Mouse (Mus musculus) frontal cortex, postnatal 10 days (tissue): ENCODE measurements around the gene Nectin1.

Experiments used
- DNase-seq, 2 experiments: peaks; one replicate each; pipeline ENCODE4 v3.0.0; 2022; ENCODE audit warnings: low spot score in 2 of 2, mixed read lengths in 1 of 2

Gene Nectin1

GRCm38 (mm10) chr9:43741277-43741676 lies 2.5 kb upstream of the Nectin1 start:
- no peak for DNase-seq

DNA sequence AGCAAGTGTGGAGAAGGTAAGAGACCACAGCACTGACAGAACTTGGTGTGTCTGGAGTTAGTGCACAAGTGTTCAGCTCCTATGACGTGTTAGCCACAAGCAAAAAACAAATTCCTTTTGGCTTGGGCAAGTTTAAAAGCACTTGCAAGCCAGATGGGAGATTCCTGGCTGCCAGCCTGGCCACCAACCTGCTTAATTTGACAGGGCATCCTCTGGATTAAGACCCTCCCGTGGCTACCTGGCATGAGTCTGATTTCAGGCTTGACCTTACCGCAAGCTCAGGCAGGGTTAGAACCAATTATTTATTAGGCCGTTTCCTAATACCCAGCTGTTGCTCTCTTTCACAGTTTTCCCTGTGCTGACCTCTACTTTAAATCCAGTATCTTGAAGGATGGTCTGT lies 1.7 kb upstream of the Nectin1 start:
- DNase-seq: no peak

DNA sequence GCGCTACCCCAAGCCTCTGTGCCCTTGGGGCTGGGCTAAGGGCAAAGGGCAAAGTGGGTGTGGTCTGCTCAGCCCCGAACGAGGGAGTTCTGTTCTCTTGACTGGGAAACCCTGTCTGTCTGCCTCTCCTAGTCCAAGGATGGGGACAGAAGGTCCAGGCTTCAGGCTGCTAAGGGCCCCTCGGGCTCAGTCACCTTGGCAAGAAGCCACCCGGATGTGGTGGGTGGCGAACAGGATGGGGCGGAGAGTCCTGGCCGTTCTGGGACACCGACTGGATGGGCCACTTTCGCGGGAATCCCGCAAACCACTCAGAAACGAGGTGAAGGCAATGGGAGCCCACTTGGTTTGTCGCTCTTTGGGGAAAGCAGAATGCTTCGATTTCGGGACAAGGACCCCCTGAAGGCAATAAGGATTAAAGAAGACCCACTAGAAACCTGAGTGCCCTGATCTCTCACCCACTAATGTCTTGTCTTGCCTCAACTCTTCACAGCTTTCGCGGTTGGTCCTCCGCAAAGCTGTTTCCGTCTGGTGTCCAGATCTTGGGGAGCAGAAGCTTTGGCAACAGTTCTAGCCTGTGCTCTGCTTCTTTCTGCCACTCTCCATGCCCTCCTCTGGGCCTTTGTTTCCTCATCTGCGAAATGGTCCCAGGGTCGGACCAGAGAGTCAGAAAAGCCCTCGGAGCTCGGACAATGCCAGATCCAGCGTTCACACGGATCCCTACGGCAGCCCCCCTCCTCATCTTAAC lies 710 bp upstream of the Nectin1 start:
- peak in 1 of 2 experiments; percentile 51 for DNase-seq

DNA sequence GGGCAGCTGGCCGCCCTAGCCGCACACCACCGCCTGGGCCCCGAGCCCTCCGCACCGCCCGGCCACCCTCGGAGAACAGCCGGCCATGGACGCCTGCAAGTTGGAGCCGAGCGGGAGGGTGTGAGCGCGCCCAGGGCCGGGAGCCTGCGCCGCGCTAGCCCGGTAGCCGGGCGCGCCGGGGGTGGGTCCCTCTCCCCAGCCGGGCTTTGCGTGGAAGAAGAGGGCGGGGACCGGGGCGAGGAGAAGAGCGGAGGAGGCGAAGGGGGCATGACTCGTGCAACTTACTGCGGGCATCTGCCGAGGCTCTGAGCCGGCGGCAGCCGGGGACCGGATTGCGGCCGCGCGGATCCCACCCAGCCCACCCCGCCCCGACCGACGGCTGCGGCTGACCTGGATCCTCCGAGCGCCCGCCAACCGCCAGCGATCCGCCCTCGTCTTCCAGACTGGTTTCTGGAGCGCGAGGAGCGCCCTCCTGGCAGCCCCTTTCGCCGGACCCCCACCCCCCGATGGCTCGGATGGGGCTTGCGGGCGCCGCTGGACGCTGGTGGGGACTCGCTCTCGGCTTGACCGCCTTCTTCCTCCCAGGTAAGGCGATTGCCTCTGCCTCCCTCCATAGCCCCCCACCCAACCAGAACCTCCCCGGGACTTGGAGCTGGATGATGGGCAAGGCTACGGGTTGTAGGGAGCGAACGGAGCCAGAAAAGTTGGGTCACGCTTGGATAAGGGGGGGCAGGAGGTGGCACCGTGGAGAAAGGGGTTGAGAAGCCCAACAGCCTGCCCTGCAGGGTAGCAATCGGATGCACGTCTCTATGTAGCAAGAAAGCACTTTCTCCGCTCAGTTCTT lies 576 bp downstream of the Nectin1 start:
- no peak for DNase-seq

GRCm38 (mm10) chr9:43745051-43745792 lies 1.4 kb downstream of the Nectin1 start:
- peak in 1 of 2 experiments; percentile 47 for DNase-seq

- DNase-seq: peak in 1 of 2 experiments; percentile 12
These were observed 2.3 kb downstream of the Nectin1 start for GRCm38 (mm10) chr9:43745951-43746703.

GRCm38 (mm10) chr9:43747710-43748109 lies 3.9 kb downstream of the Nectin1 start:
- no peak for DNase-seq

GRCm38 (mm10) chr9:43748519-43748918 lies 4.7 kb downstream of the Nectin1 start:
- no peak for DNase-seq

GRCm38 (mm10) chr9:43750053-43750452 lies 6.3 kb downstream of the Nectin1 start:
- DNase-seq: no peak

DNA sequence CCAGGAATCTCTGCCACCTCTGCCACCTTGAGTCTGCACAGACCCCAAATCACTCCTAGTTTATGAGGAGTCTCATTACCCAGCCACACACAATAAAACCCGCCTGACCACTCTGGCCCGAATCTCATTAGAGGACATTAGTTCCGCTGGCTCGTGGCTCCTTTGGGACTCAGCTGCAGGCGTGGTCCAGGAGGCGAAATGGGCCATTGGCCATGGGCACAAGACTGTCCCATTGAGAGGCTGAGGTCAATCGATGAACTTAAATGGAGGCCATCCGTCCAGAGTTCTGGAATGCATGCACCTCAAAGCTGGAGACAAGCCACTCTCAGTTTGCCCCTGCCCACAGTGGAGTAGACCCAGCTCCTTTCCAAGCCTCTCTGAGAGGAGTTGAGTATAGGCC lies 7.3 kb downstream of the Nectin1 start:
- no peak for DNase-seq

DNA sequence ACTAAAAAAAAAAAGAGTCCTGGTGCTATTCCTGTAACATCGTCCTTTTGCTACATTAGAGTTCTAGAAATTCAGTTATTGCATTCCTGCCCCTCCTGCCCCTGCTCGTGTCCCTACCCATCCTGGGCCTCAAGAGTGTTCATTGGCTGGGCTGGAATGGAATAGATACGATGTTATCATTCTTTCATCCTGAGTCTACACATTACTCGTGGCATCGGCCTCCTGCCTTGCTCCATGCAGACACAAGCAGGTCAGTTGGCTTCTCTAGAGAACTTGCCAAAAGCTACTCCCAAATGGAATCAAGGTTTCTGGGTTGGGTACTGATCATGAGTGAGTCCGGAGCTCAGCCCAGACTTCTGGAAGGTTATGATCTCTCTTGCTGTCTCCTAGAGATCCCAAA lies 9.7 kb downstream of the Nectin1 start:
- no peak for DNase-seq

DNA sequence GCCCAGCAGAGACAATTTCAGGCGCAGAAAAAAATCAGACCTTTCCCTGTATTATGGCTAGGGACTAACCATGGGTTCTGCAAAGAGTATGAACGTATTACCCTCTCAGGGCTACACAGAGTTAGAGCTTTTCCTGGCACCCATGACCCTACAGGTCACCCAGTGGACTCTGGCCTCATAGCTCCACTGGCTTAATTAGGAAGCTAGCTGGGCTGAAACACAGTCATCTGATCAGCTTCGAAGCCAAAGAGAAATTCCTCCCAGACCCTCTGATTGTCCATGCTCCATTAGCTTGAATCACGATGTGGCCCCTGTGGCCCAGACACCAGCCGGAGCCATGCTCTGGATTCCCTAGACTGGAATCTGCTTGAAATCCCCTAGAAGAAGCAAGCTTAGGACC lies 10.3 kb downstream of the Nectin1 start:
- DNase-seq: no peak

GRCm38 (mm10) chr9:43754768-43755197 lies 11.0 kb downstream of the Nectin1 start:
- DNase-seq: no peak

- DNase-seq: no peak
These were observed 11.7 kb downstream of the Nectin1 start for GRCm38 (mm10) chr9:43755464-43755863.

DNA sequence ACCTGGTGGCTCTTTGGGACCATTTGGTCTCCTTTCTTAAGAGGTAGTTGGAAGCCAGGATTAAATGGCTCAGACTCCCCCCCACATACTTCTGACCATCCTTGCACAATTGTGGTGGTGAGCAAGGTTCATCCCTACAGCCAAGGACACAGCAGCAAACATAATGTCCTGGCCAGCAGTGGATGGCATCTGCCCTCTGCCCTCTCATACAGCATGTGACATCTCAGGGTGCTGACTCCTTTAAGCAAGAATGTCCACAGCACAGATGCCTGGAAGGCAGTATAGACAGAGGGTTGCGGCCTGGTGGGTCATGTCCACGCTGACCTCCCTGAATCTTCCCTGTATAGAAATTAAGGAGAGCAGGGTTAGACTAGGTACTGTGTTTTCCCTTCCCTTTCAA lies 12.1 kb downstream of the Nectin1 start:
- no peak for DNase-seq

- DNase-seq: no peak
These were observed 13.4 kb downstream of the Nectin1 start for GRCm38 (mm10) chr9:43757225-43757624.

DNA sequence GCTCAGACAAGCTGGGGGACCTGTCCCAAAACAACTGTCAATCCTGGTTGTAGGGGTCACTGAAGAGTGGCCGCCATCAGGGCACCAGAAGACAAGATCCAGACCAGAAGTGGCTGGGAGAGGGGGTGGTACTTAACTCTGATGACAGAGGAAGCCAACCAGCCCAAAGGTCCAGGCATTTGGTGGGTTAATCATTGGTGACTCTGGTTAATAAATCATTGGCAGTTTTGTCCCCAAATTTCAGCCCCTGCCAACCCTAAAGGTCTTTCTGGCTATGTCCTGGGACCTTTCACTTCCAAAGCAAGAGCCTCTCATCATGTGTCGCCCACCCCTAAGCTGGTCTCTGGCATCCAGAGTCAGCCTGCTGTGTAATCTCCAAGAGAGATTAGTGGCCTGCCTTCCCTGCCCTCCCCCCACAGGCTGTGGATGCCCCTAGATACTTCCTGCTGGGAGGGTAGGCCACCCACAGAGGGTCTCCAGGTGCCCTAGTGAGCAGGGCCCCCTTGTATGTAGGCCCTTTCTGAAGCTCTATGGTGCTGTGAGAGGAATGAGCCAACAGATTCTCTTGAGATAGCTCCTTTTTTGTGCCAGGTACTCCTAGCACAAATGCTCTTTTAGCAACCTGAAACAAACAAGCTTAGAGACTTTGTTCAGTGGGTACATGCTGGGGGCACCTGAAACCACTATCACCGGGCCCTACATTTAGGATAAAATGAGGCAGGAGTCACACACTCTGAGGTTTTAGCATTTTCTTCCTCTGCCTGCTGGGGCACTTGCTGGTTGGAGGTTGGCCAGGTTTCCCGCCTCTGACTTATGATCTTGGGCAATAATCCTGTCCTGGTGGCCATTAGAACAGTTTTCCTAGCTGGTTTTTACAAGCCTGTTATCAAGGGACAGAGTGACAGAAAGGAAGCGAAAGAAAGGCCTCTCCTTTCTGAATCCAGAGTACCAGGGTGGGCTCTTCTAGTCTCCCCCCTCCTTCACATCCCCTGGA lies 14.5 kb downstream of the Nectin1 start:
- no peak for DNase-seq

- DNase-seq: no peak
These were observed 16.3 kb downstream of the Nectin1 start for GRCm38 (mm10) chr9:43760078-43760477.

DNA sequence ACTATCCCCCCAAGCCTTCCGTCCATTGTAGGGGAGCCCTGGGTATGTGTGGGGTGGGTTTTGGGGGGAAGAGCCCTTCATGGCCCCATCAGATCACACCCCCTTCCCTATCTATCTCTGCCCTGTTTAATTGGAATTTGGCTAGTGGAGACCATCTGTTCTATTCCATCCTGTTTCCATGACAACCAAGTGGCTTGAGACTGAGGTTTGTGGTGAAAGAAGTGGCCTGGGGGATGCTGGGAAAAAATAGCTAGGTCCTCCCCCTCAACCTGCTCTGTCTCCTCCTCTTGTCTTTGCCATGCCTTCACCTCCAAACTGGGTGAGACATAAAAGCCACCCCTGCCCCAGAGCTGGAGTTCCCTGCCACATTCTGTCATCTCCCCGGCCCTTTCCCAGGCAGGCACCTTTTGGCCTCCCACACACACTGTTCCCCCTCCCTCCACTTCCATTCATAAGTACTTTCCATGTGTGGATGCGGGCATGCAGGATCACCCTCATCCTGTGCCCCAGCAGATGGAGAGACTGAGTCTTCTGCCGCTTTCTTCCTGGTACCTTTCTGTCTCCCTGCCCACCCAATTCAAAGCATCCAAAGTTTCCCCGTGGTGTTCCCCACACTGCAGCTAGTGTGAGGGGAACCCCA lies 17.5 kb downstream of the Nectin1 start:
- no peak for DNase-seq

DNA sequence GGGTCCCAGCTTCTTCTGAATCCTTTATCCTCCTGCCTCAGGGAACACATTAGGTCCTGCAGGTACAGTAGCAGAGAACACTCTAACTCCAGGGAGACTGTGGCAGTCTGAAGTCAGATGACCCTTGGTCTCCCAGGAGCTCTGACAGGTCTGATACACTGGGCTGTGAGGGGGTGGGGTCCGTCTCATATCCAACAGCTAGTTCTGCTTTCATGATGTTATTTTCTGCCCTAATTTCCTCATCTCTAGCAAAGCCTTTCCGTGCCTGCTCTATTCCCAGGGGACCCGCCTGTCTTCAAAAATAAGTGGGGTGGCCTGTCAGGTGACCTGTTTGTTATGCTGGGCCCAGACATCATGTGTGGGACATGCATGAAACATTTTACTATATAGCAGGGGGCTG lies 18.2 kb downstream of the Nectin1 start:
- DNase-seq: no peak
